Mouse (Mus musculus): ENCODE measurements around the gene Lyrm1.

DNA sequence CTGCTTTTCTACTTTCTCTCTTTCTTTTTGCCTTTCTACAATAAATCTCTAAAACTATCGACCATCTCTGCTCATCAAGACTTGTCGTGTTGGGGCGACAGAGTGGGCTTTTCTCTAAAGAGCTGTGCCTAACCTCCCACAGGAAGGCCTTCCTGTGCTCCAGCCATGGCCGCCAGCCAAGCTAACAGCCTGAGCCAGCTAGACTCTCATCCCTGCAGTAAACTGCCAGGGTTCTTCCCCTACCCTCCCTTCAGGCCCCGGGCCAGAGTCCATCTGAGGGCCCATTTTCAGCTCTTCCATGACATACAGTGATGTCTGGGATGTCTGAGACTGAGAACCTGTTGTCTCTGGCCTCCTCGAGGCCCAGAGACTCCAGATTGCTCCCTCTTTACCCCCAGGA lies 80.6 kb downstream of the Lyrm1 start:
- TF ChIP-seq CTCF (IDR thresholded peaks at IDR 0.05; ENCODE audit: extremely low read depth, insufficient read depth, low read length) (no peak), POLR2A (IDR thresholded peaks at IDR 0.05; ENCODE audit: extremely low read depth, insufficient read depth, low read length) (no peak)

All from cortical plate, adult 2 months (tissue).